Comparison of ENCODE assay signal across 15 mouse cellular contexts in the genomic region with DNA sequence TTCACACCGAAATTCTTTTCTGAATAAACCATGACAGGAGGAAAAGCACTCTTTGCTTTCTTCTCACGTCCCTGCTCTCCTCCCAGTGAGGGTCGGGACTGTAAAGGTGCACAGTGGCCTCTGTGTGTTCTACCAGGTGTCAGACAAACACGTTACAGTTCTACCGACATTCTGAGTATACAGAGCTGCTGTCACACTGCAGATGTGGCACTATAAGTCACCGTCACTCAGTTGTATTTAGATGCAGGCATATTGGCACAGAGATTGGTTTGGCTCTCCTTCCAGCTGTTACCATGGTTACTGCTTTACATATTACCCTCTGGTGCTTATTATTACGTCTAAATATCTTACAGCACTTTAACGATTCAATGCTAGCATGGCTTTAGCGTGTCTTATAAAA.
DNase-seq lines count a peak whose midpoint lies in the region; ATAC-seq lines count a peak whose summit lies in the region.
"Had no signal": no experiment of that assay in that cellular context is flagged by ENCODE, and none has a peak within 500 bp of the region (broad histone marks: within the 10 kb centered on the region; RNA-seq: fewer than 3 reads in every experiment).

No protein-coding gene starts in this region.

- H3K9ac ChIP-seq in hindbrain, embryonic 13.5 days: no peak overlapping the region; the same call in 1 of the 2 replicates
- H3K9ac ChIP-seq in hindbrain, embryonic 11.5 days (ENCODE audit: low read depth, low read length): no peak overlapping the region
- no peak overlapping the region for H3K9ac ChIP-seq in midbrain, embryonic 14.5 days (replicated peaks; ENCODE audit: low read length)
- H3K9ac ChIP-seq: heart, embryonic 15.5 days had no signal

- 55% methylated on average over 9 of the region's 9 CpGs for WGBS in hindbrain, embryonic 13.5 days
- 81% methylated on average over 9 of the region's 9 CpGs for WGBS in hindbrain, embryonic 11.5 days
- 44% methylated on average over 9 of the region's 9 CpGs for WGBS in midbrain, embryonic 14.5 days

- H3K4me2 ChIP-seq in hindbrain, embryonic 13.5 days: no peak overlapping the region
- no peak overlapping the region for H3K4me2 ChIP-seq in hindbrain, embryonic 11.5 days (replicated peaks; ENCODE audit: low read depth, low read length)
- H3K4me2 ChIP-seq in midbrain, embryonic 14.5 days (ENCODE audit: low read length): no peak overlapping the region
- H3K4me2 ChIP-seq: heart, embryonic 15.5 days had no signal

- H3K36me3 ChIP-seq in hindbrain, embryonic 13.5 days: peaks cover 36% of the 10 kb centered on the region
- no peaks in the 10 kb centered on the region for H3K36me3 ChIP-seq in hindbrain, embryonic 11.5 days (ENCODE audit: control insufficient read depth, insufficient read depth, low read length)
- H3K36me3 ChIP-seq in midbrain, embryonic 14.5 days (ENCODE audit: control insufficient read depth, insufficient read depth, low read length): peaks cover 46% of the 10 kb centered on the region
- H3K36me3 ChIP-seq: heart, embryonic 15.5 days had no signal

- H3K4me3 ChIP-seq in hindbrain, embryonic 13.5 days: no peak overlapping the region
- no peak overlapping the region for H3K4me3 ChIP-seq in hindbrain, embryonic 11.5 days (ENCODE audit: low read depth, low read length)
- no peak overlapping the region for H3K4me3 ChIP-seq in midbrain, embryonic 14.5 days (replicated peaks; ENCODE audit: low read depth, low read length)
- H3K4me3 ChIP-seq: heart, embryonic 15.5 days had no signal

- ATAC-seq in hindbrain, embryonic 13.5 days (ENCODE audit: low FRiP score): peak; percentile 65; the same call in 1 of the 2 replicates
- ATAC-seq in hindbrain, embryonic 11.5 days (ENCODE audit: low FRiP score): no peak
- ATAC-seq in midbrain, embryonic 14.5 days (ENCODE audit: low FRiP score, low TSS enrichment): peak; percentile 43; the same call in 1 of the 2 replicates
- ATAC-seq: Patski had no signal

- peak overlapping the region; percentile 64; the same call in 1 of the 2 replicates for H3K27ac ChIP-seq in hindbrain, embryonic 13.5 days
- H3K27ac ChIP-seq in hindbrain, embryonic 11.5 days (ENCODE audit: low read depth, low read length): no peak overlapping the region
- peak overlapping the region; percentile 71 for H3K27ac ChIP-seq in midbrain, embryonic 14.5 days (replicated peaks; ENCODE audit: low read depth, low read length)
- H3K27ac ChIP-seq: heart, embryonic 15.5 days had no signal

- no peaks in the 10 kb centered on the region for H3K27me3 ChIP-seq in hindbrain, embryonic 13.5 days
- no peaks in the 10 kb centered on the region for H3K27me3 ChIP-seq in hindbrain, embryonic 11.5 days (ENCODE audit: control insufficient read depth, insufficient read depth, low read length)
- no peaks in the 10 kb centered on the region for H3K27me3 ChIP-seq in midbrain, embryonic 14.5 days (ENCODE audit: control insufficient read depth, insufficient read depth, low read length)
- H3K27me3 ChIP-seq: heart, embryonic 15.5 days; Patski had no signal

- DNase-seq in hindbrain, embryonic 11.5 days (ENCODE audit: low spot score): no peak
- peak; percentile 30 to 48 for DNase-seq in right cerebral cortex, postnatal 10 days (ENCODE audit: low spot score in 2 of 2)
- no peak for DNase-seq in right cerebral cortex, postnatal 14 days
- DNase-seq in midbrain, embryonic 14.5 days: peak; percentile 67
- no peak for DNase-seq in adrenal gland, postnatal 10 days
- no peak for DNase-seq in layer of hippocampus, adult 8-10 months (ENCODE audit: low spot score in 2 of 2)
- DNase-seq: B cell, adult 2 months; cerebellum, postnatal 14 days; liver; lung, adult 18-20 months; lung, postnatal 36 days; right cerebral cortex, postnatal 4 days had no signal

- H3K9me3 ChIP-seq in hindbrain, embryonic 13.5 days: no peaks in the 10 kb centered on the region
- H3K9me3 ChIP-seq in hindbrain, embryonic 11.5 days (ENCODE audit: control insufficient read depth, low read length): no peaks in the 10 kb centered on the region
- no peaks in the 10 kb centered on the region for H3K9me3 ChIP-seq in midbrain, embryonic 14.5 days (ENCODE audit: control insufficient read depth, low read length)
- H3K9me3 ChIP-seq: heart, embryonic 15.5 days had no signal

- H3K4me1 ChIP-seq in hindbrain, embryonic 13.5 days (replicated peaks): peaks cover 28% of the 10 kb centered on the region
- no peaks in the 10 kb centered on the region for H3K4me1 ChIP-seq in hindbrain, embryonic 11.5 days (replicated peaks; ENCODE audit: control insufficient read depth, insufficient read depth, low read length)
- peaks cover 7% of the 10 kb centered on the region; the same call in 1 of the 2 replicates for H3K4me1 ChIP-seq in midbrain, embryonic 14.5 days (ENCODE audit: control insufficient read depth, insufficient read depth, low read length)
- H3K4me1 ChIP-seq: heart, embryonic 15.5 days had no signal

Comparison
In these comparisons a context has a peak if more than half of its experiments do, and no peak if none do; other contexts are left out.
1. DNase-seq: peak in right cerebral cortex, postnatal 10 days (2 of 2) and midbrain, embryonic 14.5 days (single experiment); none in hindbrain, embryonic 11.5 days (single experiment), right cerebral cortex, postnatal 14 days (single experiment), adrenal gland, postnatal 10 days (single experiment) and layer of hippocampus, adult 8-10 months (0 of 2).